Mouse (Mus musculus) T-helper 1 cell (primary cell): Measurements from ENCODE around the gene Mcf2l.

Experiments used
- in situ Hi-C: fragments of 300-600 bp; cut with MboI, MseI; formaldehyde crosslinking; loops from one replicate; pipeline ENCODE4 v1.15.1; 2025; ENCODE audit warnings: high pct_unique_total_duplicates

Mcf2l gene

DNA sequence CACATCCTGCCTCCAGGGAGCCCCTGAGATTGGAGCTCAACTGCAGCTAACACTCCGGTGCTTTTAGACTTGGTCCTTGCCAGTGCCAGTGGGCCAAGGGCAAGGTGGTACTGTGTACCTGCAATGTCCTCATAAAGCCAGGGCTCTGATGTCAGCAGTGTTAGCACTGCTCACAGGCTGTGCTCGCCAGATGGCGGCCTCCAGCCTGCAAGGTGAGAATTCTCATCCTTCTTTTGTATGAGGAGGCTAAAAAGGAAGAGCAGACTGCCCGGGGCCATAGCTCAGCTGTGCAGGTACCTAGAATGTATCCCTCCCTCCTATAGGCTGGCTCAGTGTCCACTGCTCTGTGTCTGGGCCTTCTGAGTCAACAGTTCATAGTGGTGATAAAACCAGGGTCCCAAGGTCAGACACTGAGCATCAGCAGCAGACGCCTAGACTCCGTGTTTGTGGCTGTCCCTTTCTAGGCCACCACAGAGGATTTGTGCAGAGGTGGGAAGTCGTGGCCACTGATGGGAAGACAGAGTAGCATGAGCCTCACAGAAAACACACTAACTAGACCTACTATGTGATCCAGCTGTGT is 77.5 kb downstream of the Mcf2l start:
- in situ Hi-C loops, result no loop called here

- in situ Hi-C loops, result no loop called here
Observed at GRCm38 (mm10) chr8:12952699-12953098, 79.1 kb downstream of the Mcf2l start.

DNA sequence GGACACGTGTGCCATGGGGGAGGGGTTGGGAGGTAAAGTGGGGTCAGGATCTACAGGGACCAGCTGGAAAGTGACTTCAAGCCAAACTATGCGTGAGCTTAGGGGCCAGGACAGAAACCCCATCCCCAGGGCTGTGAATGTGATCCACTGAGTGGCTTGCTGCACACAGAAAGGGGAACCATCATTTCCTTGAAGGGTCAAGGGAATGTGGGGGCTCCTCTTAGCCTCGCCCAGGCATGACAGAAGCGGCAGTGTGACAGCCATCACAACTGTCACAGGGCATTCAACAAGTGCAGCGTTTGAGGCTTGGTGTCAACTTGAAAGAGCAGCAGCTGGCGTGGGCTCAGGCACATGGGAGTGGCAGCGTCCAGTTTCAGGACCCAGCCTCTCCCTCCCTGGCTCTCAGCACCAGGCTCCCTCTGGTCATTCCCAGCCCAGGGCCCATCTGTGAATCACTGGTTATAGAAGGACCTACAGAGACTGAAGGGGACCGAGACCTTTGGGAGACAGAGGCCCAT is 81.8 kb downstream of the Mcf2l start:
- in situ Hi-C loops, result no loop called here

DNA sequence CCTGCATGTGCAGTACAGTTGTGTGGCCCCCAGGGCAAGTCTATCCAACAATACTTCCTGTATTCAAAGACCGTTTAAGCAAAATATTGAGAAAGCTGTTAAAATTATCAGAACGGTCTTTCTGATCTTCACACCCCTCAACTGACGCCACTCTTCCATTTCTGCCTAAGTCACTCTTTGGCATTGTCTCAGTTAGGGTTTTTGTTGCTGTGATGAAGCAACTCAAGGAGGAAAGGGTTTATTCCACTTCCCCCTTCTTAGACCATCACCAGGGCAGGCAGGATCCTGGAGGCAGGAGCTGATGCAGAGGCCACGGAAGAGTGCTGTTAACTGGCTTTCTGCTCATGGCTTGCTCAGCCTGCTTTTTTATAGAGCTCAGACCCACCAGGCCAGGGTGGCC is 82.3 kb downstream of the Mcf2l start:
- in situ Hi-C loops, result no loop called here

DNA sequence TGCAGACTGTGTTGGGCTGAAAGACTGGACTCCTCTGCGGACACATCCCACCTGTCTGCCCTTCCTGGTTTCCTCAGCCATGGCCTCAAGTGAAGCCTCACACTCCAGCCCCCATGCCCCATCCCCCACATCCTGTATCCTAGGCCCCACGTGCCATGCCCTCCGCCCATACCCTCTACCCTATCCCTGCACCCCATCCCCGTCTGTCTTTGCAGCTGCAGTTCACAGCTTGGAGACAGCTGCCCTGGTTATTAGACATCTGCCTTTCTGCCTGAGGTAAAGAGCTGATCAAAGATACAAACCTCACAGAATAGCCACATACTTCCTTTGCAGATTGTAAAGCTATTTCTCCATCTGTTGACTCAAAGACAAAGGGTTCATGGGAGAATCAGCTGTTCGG is 83.3 kb downstream of the Mcf2l start:
- in situ Hi-C loops, result no loop called here

DNA sequence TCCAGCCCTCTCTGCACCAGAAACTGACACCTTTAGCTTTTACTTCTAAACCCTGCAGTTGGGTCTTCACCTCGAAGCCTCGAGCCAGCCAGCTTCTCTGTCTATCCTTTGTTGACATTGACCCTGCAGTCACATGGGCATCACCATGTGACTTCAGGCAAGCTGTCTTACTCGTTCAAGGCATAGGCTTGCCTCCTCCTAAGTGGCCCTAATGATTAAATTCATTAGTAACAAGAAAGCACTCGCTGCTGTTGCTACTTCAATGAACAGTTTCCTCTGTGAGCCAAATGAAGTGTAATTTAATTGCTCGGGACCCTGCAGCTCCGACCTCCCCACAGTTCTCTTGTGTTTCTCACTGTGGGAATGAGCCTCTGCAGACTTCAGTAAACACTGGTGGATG is 83.8 kb downstream of the Mcf2l start:
- in situ Hi-C loops, result no loop called here

- in situ Hi-C loops, result no loop called here
Observed at GRCm38 (mm10) chr8:12960609-12961008, 87.0 kb downstream of the Mcf2l start.

- in situ Hi-C loops, result no loop called here
Observed at GRCm38 (mm10) chr8:12961211-12961610, 87.6 kb downstream of the Mcf2l start.

DNA sequence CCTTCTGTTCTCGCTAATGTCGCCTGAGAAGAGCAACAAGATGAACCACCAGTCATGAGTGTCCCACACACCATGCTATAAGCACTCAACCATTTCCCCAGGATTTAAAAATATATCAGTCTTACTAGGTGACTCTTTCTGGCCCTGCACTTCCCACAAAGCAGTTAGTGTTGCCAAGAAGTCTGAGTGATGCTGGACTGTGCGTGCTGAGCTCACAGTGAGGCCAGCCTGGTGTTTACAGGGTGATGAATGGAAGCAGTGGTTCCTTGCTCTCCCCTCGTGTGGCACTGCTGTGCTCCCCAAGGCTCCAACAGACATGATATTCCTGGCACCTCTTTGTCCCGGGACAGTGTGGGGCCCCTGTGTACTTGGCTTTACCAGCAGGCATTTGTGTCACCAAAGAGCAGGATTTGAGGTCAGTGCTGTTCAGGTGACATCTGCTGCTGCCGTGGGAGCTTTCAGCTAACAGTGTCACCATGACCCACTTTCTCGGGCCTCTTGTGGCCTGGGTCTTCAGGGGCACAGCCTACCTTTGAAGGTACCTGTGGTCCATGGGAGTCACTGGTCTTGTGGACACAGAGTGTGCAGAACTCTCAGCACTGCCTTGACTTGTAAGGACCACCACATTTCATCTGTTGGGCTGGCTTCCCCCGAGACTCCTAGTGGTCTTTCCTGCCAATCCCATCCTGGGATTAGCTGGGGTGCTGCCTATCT is 88.4 kb downstream of the Mcf2l start:
- in situ Hi-C loops, result no loop called here

- in situ Hi-C loops, result no loop called here
Observed at GRCm38 (mm10) chr8:12962541-12963380, 89.2 kb downstream of the Mcf2l start.

- in situ Hi-C loops, result loop anchor here (10.0 kb wide), 1 partner anchor 249 kb away; no protein-coding TSS in a partner anchor
Observed at GRCm38 (mm10) chr8:12976290-12976689, 102.7 kb downstream of the Mcf2l start.

- in situ Hi-C loops, result loop anchor here (10.0 kb wide), 1 partner anchor 248 kb away; no protein-coding TSS in a partner anchor
Observed at GRCm38 (mm10) chr8:12976723-12977122, 103.1 kb downstream of the Mcf2l start.

GRCm38 (mm10) chr8:12977325-12977724 is 103.7 kb downstream of the Mcf2l start:
- in situ Hi-C loops, result loop anchor here (10.0 kb wide), 1 partner anchor 247 kb away; no protein-coding TSS in a partner anchor

- in situ Hi-C loops, result loop anchor here (10.0 kb wide), 1 partner anchor 246 kb away; no protein-coding TSS in a partner anchor
Observed at GRCm38 (mm10) chr8:12978308-12978707, 104.7 kb downstream of the Mcf2l start.

GRCm38 (mm10) chr8:12978726-12979125 is 105.1 kb downstream of the Mcf2l start:
- in situ Hi-C loops, result loop anchor here (10.0 kb wide), 1 partner anchor 246 kb away; no protein-coding TSS in a partner anchor

DNA sequence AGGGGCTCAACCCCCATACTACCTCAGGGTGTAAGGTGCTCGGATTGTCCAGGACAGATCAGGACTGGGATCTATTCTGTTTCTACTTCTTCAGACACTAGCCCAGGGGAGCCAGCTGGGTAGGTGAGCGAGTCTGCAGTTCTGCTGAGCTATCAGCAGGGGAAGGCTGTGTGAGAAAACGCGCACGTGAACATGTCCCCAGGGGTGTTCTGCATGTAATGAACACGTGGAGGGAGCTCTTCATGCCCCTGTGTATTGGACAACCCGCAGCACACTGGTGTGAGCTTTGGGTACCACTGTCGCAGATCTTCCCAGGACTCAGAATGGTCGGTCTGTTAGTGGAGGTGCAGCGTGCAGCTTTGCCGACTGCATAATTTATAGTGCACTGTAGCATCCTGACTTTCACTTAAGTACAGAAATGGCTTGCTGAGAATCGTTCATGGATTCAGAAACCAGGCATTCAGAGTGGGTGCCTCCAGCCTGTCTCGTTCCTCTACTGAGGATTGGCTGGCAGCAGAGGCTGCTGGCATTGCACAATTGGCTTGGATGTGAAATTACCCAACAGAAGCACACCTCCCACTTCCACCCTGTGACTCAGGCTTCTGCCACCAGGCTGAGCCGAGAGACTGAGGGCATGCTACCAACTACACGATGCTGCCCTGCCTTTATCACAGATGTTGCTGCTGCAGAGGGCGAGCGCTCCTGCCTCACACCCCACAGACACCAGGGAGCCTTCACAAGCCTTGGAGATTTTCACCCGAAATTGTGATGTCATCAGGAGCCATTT is 110.3 kb downstream of the Mcf2l start:
- in situ Hi-C loops, result loop anchor here (10.0 kb wide), 1 partner anchor 261 kb away; no protein-coding TSS in a partner anchor

DNA sequence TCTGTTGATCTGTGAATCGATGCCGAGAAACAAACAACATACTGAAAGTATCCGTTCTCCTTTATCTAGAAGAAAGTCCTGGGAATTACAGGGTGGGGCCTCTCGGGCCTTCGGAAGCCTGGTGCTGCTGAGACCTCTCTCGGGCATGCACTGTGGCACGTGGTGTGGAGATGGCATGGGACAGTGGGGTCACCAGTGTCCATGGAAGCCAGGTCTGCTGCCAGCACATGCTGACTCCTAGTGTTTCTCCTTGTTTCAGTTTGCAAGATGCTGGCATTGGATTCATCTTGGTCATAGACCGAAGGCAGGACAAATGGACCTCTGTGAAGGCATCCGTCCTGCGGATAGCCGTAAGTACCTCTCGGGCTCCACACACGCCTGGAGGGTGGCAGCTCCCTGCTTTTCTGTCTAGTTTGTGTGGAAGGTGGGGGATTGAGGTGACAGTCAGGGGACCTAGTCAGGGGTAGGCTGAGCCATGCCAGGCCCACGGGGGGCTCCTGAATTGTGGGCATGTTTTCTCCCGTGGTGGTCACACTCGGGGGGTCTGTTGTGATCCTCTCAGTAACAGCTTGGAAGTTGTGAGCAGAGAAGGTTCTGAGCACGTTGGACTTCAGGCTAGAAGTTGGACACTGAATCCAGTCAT is 111.1 kb downstream of the Mcf2l start:
- in situ Hi-C loops, result loop anchor here (5.0 to 10.0 kb wide), 2 partner anchors 153 to 260 kb away; no protein-coding TSS in a partner anchor

DNA sequence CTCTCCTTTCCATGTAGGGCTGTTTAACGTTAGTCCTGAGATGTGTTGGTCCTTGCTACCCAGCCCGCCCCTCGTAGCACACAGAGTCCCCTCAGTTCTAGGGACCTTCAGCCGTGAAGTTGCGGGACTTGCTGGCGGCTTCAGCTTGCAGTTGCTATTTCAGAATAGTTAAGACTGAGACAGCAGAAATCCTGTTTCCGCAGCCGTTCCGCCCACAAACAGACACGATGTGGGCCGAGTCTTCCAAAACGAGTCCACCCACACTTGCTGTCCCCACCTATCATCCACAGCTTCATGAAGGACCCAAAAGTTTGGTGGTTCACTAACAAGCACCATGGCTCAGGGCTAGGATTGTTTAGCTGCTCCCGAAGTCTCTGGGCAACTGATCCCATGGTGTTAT is 111.7 kb downstream of the Mcf2l start:
- in situ Hi-C loops, result loop anchor here (5.0 to 10.0 kb wide), 2 partner anchors 152 to 260 kb away; no protein-coding TSS in a partner anchor

DNA sequence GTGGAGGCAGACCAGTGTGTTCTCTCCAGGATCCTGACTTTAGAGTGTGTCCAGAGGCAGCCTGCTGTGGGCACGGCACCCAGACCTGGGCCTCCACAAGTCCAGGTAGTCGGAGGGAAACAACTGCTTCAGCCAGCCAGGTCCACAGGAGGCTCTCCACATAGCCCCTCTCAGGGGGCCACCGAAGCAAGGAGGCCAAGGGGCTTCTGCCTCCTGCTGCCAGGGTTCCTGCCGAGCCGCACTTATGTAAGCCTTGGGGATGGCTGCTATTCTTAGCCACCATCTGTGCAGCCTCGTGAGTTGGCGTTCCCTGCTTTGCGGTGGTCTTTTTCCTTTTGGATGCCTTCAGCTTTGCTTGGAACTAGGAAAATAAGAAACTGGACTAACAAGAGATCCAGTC is 114.0 kb downstream of the Mcf2l start:
- in situ Hi-C loops, result loop anchor here (5.0 to 10.0 kb wide), 2 partner anchors 150 to 257 kb away; no protein-coding TSS in a partner anchor

GRCm38 (mm10) chr8:12988722-12989430 is 115.3 kb downstream of the Mcf2l start:
- in situ Hi-C loops, result loop anchor here (5.0 to 10.0 kb wide), 2 partner anchors 148 to 256 kb away; no protein-coding TSS in a partner anchor
